Mouse (Mus musculus): ENCODE measurements at regions not wholly inside any gene's neighbourhood (a gene's known extent, or its start where the extent isn't known, plus 50 kb on each side); places are given as distances from the start of the nearest gene placed in this dataset.

GRCm38 (mm10) chr8:128238948-128239347, 119.5 kb upstream of the Nrp1 start:
- DNase-seq, result no peak

DNA sequence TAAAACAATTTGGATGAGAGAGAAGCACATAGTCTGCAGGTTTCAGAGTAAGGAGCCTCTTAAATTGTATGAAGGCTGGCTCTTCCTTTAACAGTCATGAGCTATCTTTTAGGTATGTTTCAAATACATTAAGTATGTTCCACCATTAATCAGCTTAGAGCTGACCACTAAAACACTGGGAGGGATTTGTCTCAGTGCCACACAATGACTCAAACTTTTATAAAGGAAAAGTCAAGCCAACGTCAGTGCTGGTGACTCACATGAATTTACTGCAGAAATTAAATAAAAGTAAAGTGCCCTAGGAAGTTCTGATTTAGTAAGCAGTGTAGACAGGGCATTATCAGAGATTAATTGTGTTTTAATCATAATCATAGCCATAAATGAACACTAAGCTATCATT, 118.6 kb upstream of the Nrp1 start:
- no peak for DNase-seq

- DNase-seq, result no peak
Observed at GRCm38 (mm10) chr8:128241200-128241599, 117.2 kb upstream of the Nrp1 start.

DNA sequence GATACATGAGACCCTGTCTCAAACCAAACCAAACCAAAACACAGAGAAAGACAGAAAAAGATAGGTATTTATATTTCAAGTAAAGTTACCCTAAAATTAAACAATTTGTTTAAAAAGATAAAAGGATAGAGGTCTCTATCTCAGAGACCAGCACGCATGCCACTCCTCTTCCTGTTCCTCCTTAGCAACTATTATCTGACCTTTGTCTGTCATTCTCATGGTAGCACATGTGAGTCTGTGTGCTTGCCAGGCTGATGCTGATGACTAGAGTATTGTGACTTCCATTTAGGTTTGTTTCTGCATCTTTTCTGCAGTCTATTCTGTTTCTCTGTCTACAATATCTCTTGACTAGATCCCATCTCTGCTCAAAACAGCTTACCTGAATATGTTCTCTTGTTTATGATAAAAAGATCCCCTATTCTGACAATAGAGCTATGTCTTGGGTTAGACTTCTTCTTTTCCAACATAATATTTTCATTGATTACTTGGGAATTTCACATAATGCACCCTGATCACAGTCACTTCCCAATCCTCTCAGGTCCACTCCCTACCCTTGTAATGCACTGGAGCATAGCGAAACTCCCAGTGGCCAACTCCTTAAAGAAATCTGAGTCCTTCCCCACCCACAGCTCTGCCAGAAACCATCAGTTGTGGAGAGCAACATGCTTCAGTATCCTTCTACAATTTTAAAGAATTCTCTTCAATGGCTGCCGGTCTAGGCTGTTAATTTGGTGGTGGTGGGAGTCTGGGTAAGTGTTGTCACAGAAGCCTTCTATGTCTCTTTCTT, 115.7 kb upstream of the Nrp1 start:
- DNase-seq, result no peak

DNA sequence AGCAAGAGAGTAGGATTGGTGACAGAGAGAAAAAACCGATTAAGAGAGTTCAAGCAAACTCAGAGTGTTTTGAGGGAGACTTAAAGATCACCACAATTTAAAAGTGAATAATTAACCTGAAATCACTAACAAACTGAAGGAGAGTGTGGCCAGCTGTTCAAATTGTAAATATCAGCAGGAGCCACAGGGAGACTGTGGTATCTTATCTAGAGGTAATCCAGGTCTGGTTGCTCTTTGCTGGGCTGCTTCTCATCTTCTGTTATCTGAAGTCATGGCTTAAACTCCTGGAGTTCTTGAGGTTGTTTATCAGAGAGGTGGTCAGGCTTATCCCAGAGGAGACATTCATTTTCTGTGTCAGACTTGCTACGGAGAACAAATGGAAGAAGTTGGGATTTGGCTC, 106.7 kb upstream of the Nrp1 start:
- no peak for DNase-seq

DNA sequence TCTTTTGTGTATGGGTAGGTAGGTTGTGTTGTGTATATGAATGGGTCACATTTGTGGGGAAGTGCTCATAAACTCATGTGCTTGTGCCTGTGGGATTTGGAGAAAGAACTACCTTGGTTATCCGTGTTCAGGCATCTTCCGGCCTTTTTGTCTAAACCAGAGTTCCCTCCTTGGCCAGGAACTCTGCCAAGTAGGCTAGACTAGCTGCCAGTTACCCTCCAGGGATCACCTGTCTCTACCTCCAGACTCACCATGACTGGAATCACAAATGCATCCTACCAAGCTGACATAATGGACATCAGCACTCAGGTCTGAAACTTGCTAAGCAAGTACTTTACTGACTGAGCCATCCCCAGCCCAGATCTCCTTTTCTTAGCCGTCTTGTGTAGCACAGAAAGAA, 97.6 kb upstream of the Nrp1 start:
- no peak for DNase-seq

GRCm38 (mm10) chr8:128261367-128261766, 97.0 kb upstream of the Nrp1 start:
- DNase-seq, result no peak

DNA sequence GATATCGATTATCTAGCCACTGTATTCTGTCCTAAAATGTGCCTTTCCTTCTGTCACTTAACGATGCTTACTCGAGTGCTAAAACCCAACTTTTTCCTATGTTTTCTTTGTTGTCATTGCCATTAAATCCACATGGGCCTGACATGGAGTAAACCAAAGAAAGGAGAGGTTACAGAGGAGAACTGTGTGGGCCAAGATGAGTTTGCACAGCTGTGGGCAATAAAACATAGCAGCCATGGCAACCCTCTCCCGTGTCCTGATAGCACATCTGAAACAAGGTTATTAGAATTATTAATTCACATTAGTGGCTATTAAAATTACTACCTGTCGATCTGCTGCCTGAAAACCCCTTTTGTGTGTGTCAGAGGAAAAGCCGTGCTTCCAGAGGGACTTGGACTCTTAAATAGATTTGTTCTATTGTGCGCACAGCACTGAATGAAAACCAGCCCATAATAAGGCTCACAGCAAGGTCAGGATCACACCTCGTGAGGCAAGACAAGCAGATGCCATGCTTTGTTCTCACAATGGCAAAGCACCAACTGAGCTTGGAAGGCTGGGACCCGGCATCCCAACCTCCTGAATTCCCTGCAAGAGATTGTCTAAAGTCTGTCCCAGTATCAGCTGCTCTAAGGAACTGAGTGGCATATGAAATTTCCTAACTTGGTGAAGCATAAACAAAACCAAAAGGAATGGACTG, 95.0 kb upstream of the Nrp1 start:
- DNase-seq, result no peak

- no peak for DNase-seq
Observed at GRCm38 (mm10) chr8:128267261-128267660, 91.1 kb upstream of the Nrp1 start.

GRCm38 (mm10) chr8:128268010-128268409, 90.4 kb upstream of the Nrp1 start:
- DNase-seq, result no peak

GRCm38 (mm10) chr8:128269546-128269945, 88.9 kb upstream of the Nrp1 start:
- DNase-seq, result no peak

DNA sequence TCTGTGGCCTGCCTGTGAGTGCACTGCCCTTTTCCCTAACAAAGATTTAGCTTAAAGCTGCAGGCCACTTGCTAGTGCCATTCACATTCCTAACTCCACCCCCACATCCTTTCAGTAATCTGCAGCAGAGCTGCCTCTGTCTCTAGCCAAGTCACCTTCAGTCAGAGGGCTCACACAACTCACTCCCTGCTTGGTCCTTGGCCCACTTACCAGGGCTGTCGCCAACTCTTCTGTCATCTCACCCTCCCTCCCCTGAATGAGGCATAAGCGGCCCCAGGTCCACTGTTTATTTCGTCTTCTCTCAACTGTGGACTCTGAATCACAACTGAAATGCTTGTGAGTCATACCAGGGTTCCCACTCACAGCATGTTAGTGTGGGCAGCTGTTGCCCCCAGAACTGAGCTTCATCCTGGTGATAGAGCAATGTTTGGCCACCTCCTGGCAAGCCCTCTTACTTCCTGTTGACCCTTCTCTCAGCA, 85.5 kb upstream of the Nrp1 start:
- peak; percentile 38 for DNase-seq

GRCm38 (mm10) chr8:128276475-128276874, 81.9 kb upstream of the Nrp1 start:
- DNase-seq, result no peak

- no peak for DNase-seq
Observed at GRCm38 (mm10) chr8:128282802-128283201, 75.6 kb upstream of the Nrp1 start.

DNA sequence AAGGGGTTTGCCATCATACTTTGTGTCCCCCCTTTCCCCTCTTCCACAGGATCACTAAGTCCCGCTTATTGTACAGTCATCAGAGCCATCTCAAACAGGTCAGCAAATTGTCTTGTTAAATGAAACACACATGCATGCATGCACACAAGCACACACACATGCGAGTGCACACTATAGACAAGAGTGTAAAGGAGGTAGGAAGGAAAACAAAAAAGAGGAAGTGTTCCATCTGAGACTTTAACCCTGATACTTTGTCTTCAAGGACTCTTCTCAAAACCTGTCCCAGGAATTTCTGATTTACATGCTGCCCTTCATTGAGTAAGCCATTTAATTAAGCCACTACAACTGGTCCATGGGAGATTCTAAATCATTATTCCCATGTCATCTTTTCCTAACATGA, 75.0 kb upstream of the Nrp1 start:
- no peak for DNase-seq

DNA sequence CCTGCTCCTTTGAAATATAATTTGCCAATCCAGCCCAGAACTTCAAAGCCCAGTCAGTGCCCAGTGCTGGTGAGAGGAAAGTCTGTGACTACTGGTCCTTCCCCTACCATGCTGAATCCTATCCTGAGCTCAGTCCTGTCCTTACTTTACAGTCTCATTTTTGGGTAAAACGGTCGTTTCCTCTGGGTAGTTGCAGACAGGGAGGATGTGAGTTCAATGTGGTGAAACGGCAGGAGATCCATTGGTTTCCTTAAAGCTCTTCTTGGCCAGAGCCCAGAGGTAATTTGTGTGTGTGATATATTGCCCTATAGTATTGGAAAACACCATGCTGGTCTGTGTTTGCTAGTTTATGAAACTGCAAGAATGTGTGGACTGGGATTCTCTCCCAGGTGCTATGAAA, 73.6 kb upstream of the Nrp1 start:
- no peak for DNase-seq

- no peak for DNase-seq
Observed at GRCm38 (mm10) chr8:128290076-128290475, 68.3 kb upstream of the Nrp1 start.

GRCm38 (mm10) chr8:128292394-128292793, 66.0 kb upstream of the Nrp1 start:
- DNase-seq, result no peak

- DNase-seq, result no peak
Observed at GRCm38 (mm10) chr8:128296728-128297380, 61.5 kb upstream of the Nrp1 start.

DNA sequence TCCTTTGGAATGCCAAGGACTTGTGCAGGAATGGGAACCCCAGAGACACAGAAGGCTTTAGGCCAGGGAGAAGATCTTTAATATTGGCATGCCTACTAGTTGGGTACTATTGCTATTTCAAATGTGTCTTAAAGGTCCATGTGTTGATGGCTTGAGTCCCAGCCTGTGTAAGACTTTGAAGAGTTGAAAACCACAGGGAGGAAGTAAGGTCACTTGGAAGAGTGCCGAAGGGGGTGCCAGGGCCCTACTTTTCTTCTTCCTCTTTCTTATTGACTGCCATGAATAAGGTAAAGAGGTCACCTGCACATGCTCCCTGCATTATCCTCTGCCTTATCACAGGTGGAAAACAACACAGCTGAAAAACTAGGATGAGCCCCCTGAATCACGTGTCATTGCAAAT, 56.1 kb upstream of the Nrp1 start:
- DNase-seq, result no peak
